Mouse (Mus musculus): ENCODE measurements around the gene Gdpd3. TPM values are rescaled to one million over a fixed set of nuclear protein-coding genes. Genes with fewer than 3 reads are reported as not detected.

Gdpd3 gene
- polyA plus RNA-seq, 1 experiment, result 24.4 TPM

DNA sequence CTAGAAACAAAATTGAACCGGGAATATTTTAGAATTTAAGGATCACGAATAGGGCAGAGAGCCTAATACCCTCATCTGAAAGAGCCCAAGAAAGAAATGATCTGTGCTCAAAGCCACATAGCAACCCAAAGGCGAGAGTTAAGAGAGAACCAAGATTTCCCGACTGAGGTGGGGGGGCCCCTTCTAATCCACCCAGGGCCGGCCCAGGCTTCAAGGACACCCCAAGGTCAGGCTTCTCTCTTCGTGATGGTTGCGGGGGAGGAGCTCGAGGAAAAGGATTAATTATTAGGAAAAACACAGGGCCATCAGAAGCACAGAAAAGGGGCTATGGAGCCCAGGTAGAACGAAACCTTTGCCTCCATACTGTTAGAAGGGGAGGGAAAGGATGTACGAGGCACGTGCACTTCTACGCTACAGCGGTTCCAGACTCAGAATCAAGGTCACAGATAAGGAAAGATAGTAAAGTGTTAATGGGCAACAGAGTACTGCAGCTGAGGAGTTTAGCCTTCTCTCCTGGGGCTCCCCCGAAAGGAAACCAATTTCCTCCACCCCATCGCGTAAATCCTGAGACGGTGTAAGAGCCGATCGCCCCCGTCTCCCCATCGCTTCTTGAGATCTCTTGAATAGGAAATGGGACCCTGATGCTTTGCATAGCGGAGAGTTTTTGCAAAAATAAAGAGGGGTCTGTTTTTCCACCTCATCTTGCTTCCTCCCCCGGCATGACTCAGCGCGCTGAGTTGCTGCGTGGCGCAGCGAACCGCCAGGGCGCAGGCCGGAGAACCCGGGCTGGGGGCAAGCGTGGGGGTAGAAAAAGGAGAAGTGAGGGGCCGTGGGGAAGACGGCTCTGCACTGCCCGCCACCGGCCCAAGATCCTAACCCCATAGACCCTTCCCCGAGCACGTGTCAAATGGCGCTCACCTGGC lies 32.3 kb downstream of the Gdpd3 start:
- under 1% methylated on average over 40 of the region's 40 CpGs for WGBS
- Histone ChIP-seq H3K4me1 (ENCODE audit: control insufficient read depth, insufficient read depth, insufficient read length, low read length) (peaks cover 14% of the 10 kb centered on the region), H3K27me3 (ENCODE audit: control insufficient read depth, insufficient read depth, low read length) (no peaks in the 10 kb centered on the region), H3K4me3 (ENCODE audit: low read depth, low read length) (peak overlapping the region; percentile 75), H3K36me3 (ENCODE audit: control insufficient read depth, insufficient read depth, low read length) (peaks cover 26% of the 10 kb centered on the region), H3K27ac (ENCODE audit: insufficient read depth, low read depth, low read length) (peak overlapping the region; percentile 89)
- TF ChIP-seq POLR2A (IDR thresholded peaks at IDR 0.05; ENCODE audit: low read depth, low read length), result no peak
- TF ChIP-seq CTCF (IDR thresholded peaks at IDR 0.05; ENCODE audit: extremely low read depth, insufficient read length, insufficient replicate concordance, low read depth, low read length), result no peak

DNA sequence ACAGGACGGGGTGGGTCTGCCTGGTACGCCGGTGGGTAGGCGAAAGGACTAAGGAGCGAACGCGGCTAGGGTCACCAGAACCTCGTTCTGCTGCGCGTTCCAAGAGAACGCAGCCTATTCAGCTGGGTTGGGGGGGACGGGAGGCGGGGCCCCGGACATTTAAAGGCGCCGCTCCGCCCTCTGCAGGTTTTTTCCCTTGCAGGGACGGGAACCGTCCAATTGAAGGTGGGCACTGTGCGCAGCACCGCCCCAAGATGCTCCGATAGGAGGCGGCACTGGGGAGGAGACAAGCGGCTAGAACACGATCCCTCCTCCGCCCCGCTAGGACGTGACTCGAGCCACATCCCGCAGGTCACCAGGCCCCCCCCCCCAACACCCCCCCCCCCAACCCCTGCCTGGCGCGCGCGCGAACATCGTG lies 32.9 kb downstream of the Gdpd3 start:
- peaks cover 14% of the 10 kb centered on the region for H3K4me1 ChIP-seq (ENCODE audit: control insufficient read depth, insufficient read depth, insufficient read length, low read length)
- WGBS, result under 1% methylated on average over 36 of the region's 36 CpGs

DNA sequence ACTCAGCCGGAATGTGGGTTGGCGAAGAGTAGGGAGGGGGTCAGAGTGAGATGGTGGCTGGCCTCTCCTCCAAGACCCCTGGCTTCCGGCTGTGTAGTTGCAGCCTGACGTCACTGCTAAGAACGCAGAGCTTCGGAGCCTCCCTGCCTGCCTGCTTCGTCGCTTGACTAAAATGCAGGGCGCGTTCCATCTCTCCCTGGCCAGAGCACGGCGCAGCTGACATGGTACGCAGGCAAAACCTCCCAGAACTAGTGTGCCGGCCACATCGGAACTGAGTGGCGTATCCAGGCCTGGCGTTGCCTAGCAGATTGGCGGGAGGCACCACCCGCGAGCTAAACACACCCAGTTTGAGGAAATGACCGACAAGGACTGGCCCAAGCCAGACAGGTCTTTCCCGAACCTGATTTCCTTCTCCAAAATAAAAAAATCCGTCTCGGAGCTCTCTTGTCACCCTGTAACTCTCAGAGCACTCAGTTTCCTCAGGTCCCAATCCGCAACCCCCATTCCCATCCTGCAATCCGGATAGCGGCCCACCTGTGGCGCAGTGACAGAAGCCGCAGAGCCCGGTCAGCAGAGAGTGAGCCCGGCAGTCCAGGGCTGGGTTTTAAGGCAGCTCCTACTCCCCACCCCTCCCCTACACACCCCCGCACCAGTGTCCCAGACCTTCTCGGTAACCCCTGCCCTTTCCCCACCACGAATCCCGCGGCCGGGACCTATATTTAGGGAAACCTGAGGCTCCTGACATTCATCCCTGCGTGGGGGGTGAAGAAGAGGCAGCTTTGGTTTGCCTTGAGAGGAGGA lies 33.5 kb downstream of the Gdpd3 start:
- 13% methylated on average over 38 of the region's 38 CpGs for WGBS
- H3K4me1 ChIP-seq (ENCODE audit: control insufficient read depth, insufficient read depth, insufficient read length, low read length), result peaks cover 14% of the 10 kb centered on the region
- H3K4me3 ChIP-seq (ENCODE audit: low read depth, low read length), result peak overlapping the region; percentile 75
- H3K27ac ChIP-seq (ENCODE audit: insufficient read depth, low read depth, low read length), result peak overlapping the region; percentile 98
- TF ChIP-seq POLR2A (IDR thresholded peaks at IDR 0.05; ENCODE audit: low read depth, low read length) (peak; percentile 41), CTCF (IDR thresholded peaks at IDR 0.05; ENCODE audit: extremely low read depth, insufficient read length, insufficient replicate concordance, low read depth, low read length) (no peak)
- peaks cover 24% of the 10 kb centered on the region for H3K36me3 ChIP-seq (ENCODE audit: control insufficient read depth, insufficient read depth, low read length)
- no peaks in the 10 kb centered on the region for H3K27me3 ChIP-seq (ENCODE audit: control insufficient read depth, insufficient read depth, low read length)

More for the DNA sequence above, 32.9 kb downstream of the Gdpd3 start:
- Histone ChIP-seq H3K27me3 (ENCODE audit: control insufficient read depth, insufficient read depth, low read length) (no peaks in the 10 kb centered on the region), H3K36me3 (ENCODE audit: control insufficient read depth, insufficient read depth, low read length) (peaks cover 26% of the 10 kb centered on the region), H3K27ac (ENCODE audit: insufficient read depth, low read depth, low read length) (peak overlapping the region; percentile 98), H3K4me3 (ENCODE audit: low read depth, low read length) (peak overlapping the region; percentile 75)
- TF ChIP-seq POLR2A (IDR thresholded peaks at IDR 0.05; ENCODE audit: low read depth, low read length) (peak; percentile 88), CTCF (IDR thresholded peaks at IDR 0.05; ENCODE audit: extremely low read depth, insufficient read length, insufficient replicate concordance, low read depth, low read length) (no peak)

DNA sequence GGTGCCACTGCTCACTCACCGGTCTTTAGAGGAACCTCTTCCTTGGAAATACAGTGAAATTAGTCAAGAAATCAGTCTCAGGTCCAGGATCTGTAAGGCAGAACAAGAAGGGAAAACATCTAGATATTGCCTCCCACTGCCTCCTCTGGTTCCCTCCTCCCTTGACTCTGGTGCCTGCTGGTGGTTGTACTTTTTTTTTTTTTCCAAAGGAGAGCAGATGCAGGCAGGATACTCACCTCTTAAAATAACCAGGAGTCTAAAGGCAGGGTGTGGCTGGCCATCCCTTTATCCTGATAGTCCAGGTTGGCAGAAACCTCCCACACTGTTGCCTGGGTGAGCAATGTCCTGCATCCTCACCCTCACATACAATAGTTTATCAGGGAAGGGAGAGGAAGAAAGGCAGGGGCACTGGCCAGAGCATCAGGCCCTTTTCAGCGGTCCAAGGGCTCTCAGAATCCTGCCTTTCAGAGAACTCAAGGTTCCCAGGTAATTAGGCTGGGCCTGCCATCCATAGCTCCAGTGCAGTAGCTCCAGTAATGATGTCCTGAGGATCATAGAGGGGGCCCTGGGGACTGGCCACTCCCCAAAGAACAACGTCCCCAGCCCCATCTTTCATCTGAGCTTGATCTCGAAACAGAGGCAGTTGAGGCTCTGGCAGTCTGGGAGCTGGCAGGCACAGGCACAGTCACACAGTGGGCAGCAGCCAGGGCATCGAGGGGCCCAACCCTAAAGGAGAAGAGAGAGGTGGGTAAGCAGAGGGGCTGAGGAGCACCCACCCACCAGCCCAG lies 34.3 kb downstream of the Gdpd3 start:
- H3K36me3 ChIP-seq (ENCODE audit: control insufficient read depth, insufficient read depth, low read length), result peaks cover 18% of the 10 kb centered on the region
- H3K27ac ChIP-seq (ENCODE audit: insufficient read depth, low read depth, low read length), result peak overlapping the region; percentile 98
- H3K27me3 ChIP-seq (ENCODE audit: control insufficient read depth, insufficient read depth, low read length), result no peaks in the 10 kb centered on the region
- peaks cover 14% of the 10 kb centered on the region for H3K4me1 ChIP-seq (ENCODE audit: control insufficient read depth, insufficient read depth, insufficient read length, low read length)
- peak overlapping the region; percentile 75 for H3K4me3 ChIP-seq (ENCODE audit: low read depth, low read length)
- WGBS, result 81% methylated on average over 5 of the region's 5 CpGs
- TF ChIP-seq POLR2A (IDR thresholded peaks at IDR 0.05; ENCODE audit: low read depth, low read length), result no peak
- TF ChIP-seq CTCF (IDR thresholded peaks at IDR 0.05; ENCODE audit: extremely low read depth, insufficient read length, insufficient replicate concordance, low read depth, low read length), result no peak

DNA sequence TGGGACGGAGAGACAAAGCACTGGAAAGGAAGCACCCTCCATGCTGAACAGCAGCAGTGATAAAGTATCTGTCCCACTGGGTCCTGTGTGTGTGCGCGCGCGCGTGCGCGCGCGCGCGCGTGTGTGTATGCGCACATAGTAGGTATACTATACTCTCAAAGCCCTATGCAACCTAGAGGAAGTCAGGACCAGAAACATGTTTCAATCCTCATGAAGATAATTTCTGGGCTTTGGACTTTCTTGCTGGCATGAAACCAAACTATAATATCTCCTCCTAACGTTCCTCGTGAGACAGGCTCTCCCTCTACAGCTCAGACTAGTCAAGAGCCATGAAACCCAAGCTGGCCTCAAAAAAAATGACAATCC lies 34.9 kb downstream of the Gdpd3 start:
- Histone ChIP-seq H3K36me3 (ENCODE audit: control insufficient read depth, insufficient read depth, low read length) (peaks cover 13% of the 10 kb centered on the region), H3K27ac (ENCODE audit: insufficient read depth, low read depth, low read length) (no peak overlapping the region), H3K4me1 (ENCODE audit: control insufficient read depth, insufficient read depth, insufficient read length, low read length) (peaks cover 14% of the 10 kb centered on the region), H3K4me3 (ENCODE audit: low read depth, low read length) (no peak overlapping the region), H3K27me3 (ENCODE audit: control insufficient read depth, insufficient read depth, low read length) (no peaks in the 10 kb centered on the region)
- 86% methylated on average over 16 of the region's 16 CpGs for WGBS
- TF ChIP-seq CTCF (IDR thresholded peaks at IDR 0.05; ENCODE audit: extremely low read depth, insufficient read length, insufficient replicate concordance, low read depth, low read length) (no peak), POLR2A (IDR thresholded peaks at IDR 0.05; ENCODE audit: low read depth, low read length) (no peak)

DNA sequence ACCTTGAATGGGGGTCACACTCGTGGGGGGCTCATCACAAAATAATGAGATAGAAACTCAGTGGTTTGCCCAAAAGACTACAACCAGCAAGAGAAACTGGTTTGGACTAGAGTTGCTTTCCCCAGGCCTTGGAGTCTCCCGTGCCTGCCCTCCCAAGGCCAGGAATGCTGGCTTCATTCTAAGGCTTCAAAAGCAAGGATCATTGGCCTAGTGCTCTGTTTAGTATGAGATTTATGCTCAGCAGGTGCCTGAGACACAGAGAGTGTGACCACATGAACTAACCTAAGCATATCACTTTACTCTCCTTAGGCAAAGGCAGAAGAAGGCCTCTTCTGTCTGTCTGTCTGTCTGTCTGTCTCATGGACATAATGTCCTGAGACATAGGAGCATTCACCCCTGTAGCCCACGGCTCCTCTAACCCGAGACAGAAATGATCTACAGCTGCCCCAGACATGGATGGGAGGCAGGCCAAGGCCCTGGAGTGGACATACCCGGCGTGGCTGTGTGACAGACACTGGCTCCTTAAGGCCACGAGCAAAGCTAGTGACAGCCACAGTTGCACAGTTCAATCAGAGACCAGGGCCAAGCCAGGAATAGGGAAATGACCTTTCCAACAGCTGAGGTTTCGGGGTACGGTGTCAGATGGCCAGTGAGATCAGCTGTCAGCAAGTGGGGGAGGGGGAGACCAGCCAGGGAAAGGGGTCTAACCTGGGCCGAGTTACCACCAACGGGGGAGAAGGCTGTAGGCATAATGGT lies 36.2 kb downstream of the Gdpd3 start:
- no peak for TF ChIP-seq POLR2A (IDR thresholded peaks at IDR 0.05; ENCODE audit: low read depth, low read length)
- TF ChIP-seq CTCF (IDR thresholded peaks at IDR 0.05; ENCODE audit: extremely low read depth, insufficient read length, insufficient replicate concordance, low read depth, low read length), result no peak
- Histone ChIP-seq H3K4me1 (ENCODE audit: control insufficient read depth, insufficient read depth, insufficient read length, low read length) (peaks cover 12% of the 10 kb centered on the region), H3K4me3 (ENCODE audit: low read depth, low read length) (no peak overlapping the region), H3K27me3 (ENCODE audit: control insufficient read depth, insufficient read depth, low read length) (no peaks in the 10 kb centered on the region), H3K27ac (ENCODE audit: insufficient read depth, low read depth, low read length) (no peak overlapping the region), H3K36me3 (ENCODE audit: control insufficient read depth, insufficient read depth, low read length) (peaks cover under 1% of the 10 kb centered on the region; the same call in 1 of the 2 replicates)
- 88% methylated on average over 11 of the region's 11 CpGs for WGBS

Measured in small intestine, adult 2 months (tissue).